22 mouse cellular contexts compared by ENCODE assay signal in genomic region chr6:35779706-35780105, GRCm38 (mm10).
DNase-seq lines count a peak whose midpoint lies in the region; ATAC-seq and TF ChIP-seq lines count a peak whose summit lies in the region.
"Had no signal": no experiment of that assay in that cellular context is flagged by ENCODE, and none has a peak within 500 bp of the region (broad histone marks: within the 10 kb centered on the region; RNA-seq: fewer than 3 reads in every experiment).

No protein-coding gene starts in this region.

- DNase-seq in lung, embryonic 14.5 days = peak; percentile 4
- DNase-seq in lung, postnatal 14 days = no peak
- DNase-seq in G1E (ENCODE audit: low spot score) = no peak
- DNase-seq in stomach, postnatal 0 days (ENCODE audit: low spot score) = no peak
- DNase-seq in cerebellum, adult 18-20 months = no peak
- DNase-seq: adrenal gland, postnatal 36 days; cerebellum, adult 2 months; cerebellum, postnatal 36 days; forebrain, postnatal 0 days; gastrocnemius, postnatal 36 days; kidney, adult 11 months; kidney, postnatal 25 days; layer of hippocampus, adult 9-11 months; lung, postnatal 4 days; right cerebral cortex, postnatal 25 days had no signal

- no peak overlapping the region for H3K4me2 ChIP-seq in intestine, postnatal 0 days (replicated peaks; ENCODE audit: low read depth)
- H3K4me2 ChIP-seq in intestine, embryonic 15.5 days (replicated peaks) = no peak overlapping the region
- H3K4me2 ChIP-seq in lung, embryonic 14.5 days = no peak overlapping the region
- H3K4me2 ChIP-seq in stomach, postnatal 0 days (replicated peaks; ENCODE audit: low read depth) = no peak overlapping the region
- H3K4me2 ChIP-seq: heart, embryonic 11.5 days; hindbrain, embryonic 14.5 days had no signal

- peak; percentile 33; the same call in 1 of the 2 replicates for TF ChIP-seq CTCF in intestine, postnatal 0 days (IDR thresholded peaks at IDR 0.05; ENCODE audit: low read depth)
- TF ChIP-seq CTCF in lung, embryonic 14.5 days (IDR thresholded peaks at IDR 0.05; ENCODE audit: low read depth) = peak; percentile 35
- TF ChIP-seq CTCF in G1E (IDR thresholded peaks at IDR 0.05; ENCODE audit: low read depth, low read length) = peak; percentile 45; the same call in 1 of the 2 replicates
- TF ChIP-seq CTCF in stomach, postnatal 0 days (IDR thresholded peaks at IDR 0.05; ENCODE audit: low read depth) = peak; percentile 37

- no peak overlapping the region for H3K27ac ChIP-seq in intestine, postnatal 0 days (ENCODE audit: low read depth, low read length)
- no peak overlapping the region for H3K27ac ChIP-seq in intestine, embryonic 15.5 days
- H3K27ac ChIP-seq in lung, embryonic 14.5 days (ENCODE audit: low read depth) = no peak overlapping the region
- no peak overlapping the region for H3K27ac ChIP-seq in stomach, postnatal 0 days (replicated peaks)
- H3K27ac ChIP-seq: forebrain, embryonic 10.5 days; hindbrain, embryonic 14.5 days had no signal

- no peak overlapping the region for H3K9ac ChIP-seq in intestine, postnatal 0 days (ENCODE audit: low read depth, low read length)
- no peak overlapping the region for H3K9ac ChIP-seq in intestine, embryonic 15.5 days
- H3K9ac ChIP-seq in lung, embryonic 14.5 days = no peak overlapping the region
- H3K9ac ChIP-seq in stomach, postnatal 0 days (ENCODE audit: low read length) = no peak overlapping the region
- H3K9ac ChIP-seq: forebrain, postnatal 0 days; hindbrain, embryonic 14.5 days had no signal

- H3K4me1 ChIP-seq in intestine, postnatal 0 days (replicated peaks; ENCODE audit: control insufficient read depth, insufficient read depth, low read length) = no peaks in the 10 kb centered on the region
- H3K4me1 ChIP-seq in intestine, embryonic 15.5 days (replicated peaks) = no peaks in the 10 kb centered on the region
- no peaks in the 10 kb centered on the region for H3K4me1 ChIP-seq in lung, embryonic 14.5 days (ENCODE audit: insufficient read depth)
- no peaks in the 10 kb centered on the region for H3K4me1 ChIP-seq in G1E (ENCODE audit: insufficient read depth, low read depth, low read length)
- H3K4me1 ChIP-seq in stomach, postnatal 0 days (replicated peaks; ENCODE audit: control insufficient read depth, insufficient read depth) = no peaks in the 10 kb centered on the region
- H3K4me1 ChIP-seq: forebrain, embryonic 10.5 days had no signal

- H3K9me3 ChIP-seq in intestine, postnatal 0 days (ENCODE audit: control insufficient read depth) = no peaks in the 10 kb centered on the region
- no peaks in the 10 kb centered on the region for H3K9me3 ChIP-seq in intestine, embryonic 15.5 days
- no peaks in the 10 kb centered on the region for H3K9me3 ChIP-seq in lung, embryonic 14.5 days (ENCODE audit: low read depth, low read length)
- H3K9me3 ChIP-seq in G1E (replicated peaks) = no peaks in the 10 kb centered on the region
- no peaks in the 10 kb centered on the region for H3K9me3 ChIP-seq in stomach, postnatal 0 days (ENCODE audit: control insufficient read depth, low read length)
- H3K9me3 ChIP-seq: forebrain, embryonic 10.5 days had no signal

- no peak for ATAC-seq in intestine, postnatal 0 days
- ATAC-seq in intestine, embryonic 15.5 days = no peak
- no peak for ATAC-seq in lung, embryonic 14.5 days (ENCODE audit: insufficient read depth)
- no peak for ATAC-seq in G1E (ENCODE audit: extremely low read depth, insufficient number of reproducible peaks, low FRiP score, poor library complexity, severe bottlenecking)
- ATAC-seq in stomach, postnatal 0 days (ENCODE audit: low FRiP score, low TSS enrichment) = no peak
- ATAC-seq in activated CD4-positive, CD25-positive, alpha-beta regulatory T cell, adult 4 months = no peak
- ATAC-seq: forebrain, postnatal 0 days; midbrain, embryonic 16.5 days had no signal

- no peaks in the 10 kb centered on the region for H3K27me3 ChIP-seq in intestine, postnatal 0 days (replicated peaks; ENCODE audit: control insufficient read depth, insufficient read depth, low read length)
- H3K27me3 ChIP-seq in intestine, embryonic 15.5 days (replicated peaks) = no peaks in the 10 kb centered on the region
- H3K27me3 ChIP-seq in lung, embryonic 14.5 days (ENCODE audit: insufficient read depth, low read length) = no peaks in the 10 kb centered on the region
- H3K27me3 ChIP-seq in G1E (ENCODE audit: insufficient read depth, low read length) = no peaks in the 10 kb centered on the region
- H3K27me3 ChIP-seq in stomach, postnatal 0 days (ENCODE audit: control insufficient read depth, insufficient read depth, low read length) = no peaks in the 10 kb centered on the region

- H3K4me3 ChIP-seq in intestine, postnatal 0 days (ENCODE audit: low read depth, low read length) = no peak overlapping the region
- H3K4me3 ChIP-seq in intestine, embryonic 15.5 days (replicated peaks) = no peak overlapping the region
- no peak overlapping the region for H3K4me3 ChIP-seq in lung, embryonic 14.5 days (ENCODE audit: low read depth, low read length)
- no peak overlapping the region for H3K4me3 ChIP-seq in G1E (ENCODE audit: low read depth, low read length)
- H3K4me3 ChIP-seq in stomach, postnatal 0 days (ENCODE audit: low read depth, low read length) = no peak overlapping the region
- H3K4me3 ChIP-seq: forebrain, embryonic 10.5 days had no signal

- WGBS in intestine, postnatal 0 days = 88% methylated on average over 1 of the region's 1 CpGs
- 98% methylated on average over 1 of the region's 1 CpGs for WGBS in intestine, embryonic 15.5 days
- WGBS in lung, embryonic 14.5 days = 89% methylated on average over 1 of the region's 1 CpGs
- 86% methylated on average over 1 of the region's 1 CpGs for WGBS in stomach, postnatal 0 days

- no peaks in the 10 kb centered on the region for H3K36me3 ChIP-seq in intestine, postnatal 0 days (ENCODE audit: control insufficient read depth, insufficient read depth)
- H3K36me3 ChIP-seq in intestine, embryonic 15.5 days = no peaks in the 10 kb centered on the region
- no peaks in the 10 kb centered on the region for H3K36me3 ChIP-seq in lung, embryonic 14.5 days (ENCODE audit: insufficient read depth)
- no peaks in the 10 kb centered on the region for H3K36me3 ChIP-seq in G1E (replicated peaks)
- no peaks in the 10 kb centered on the region for H3K36me3 ChIP-seq in stomach, postnatal 0 days (ENCODE audit: control insufficient read depth, insufficient read depth, low read length)
- H3K36me3 ChIP-seq: forebrain, embryonic 10.5 days had no signal

- TF ChIP-seq EP300 in stomach, postnatal 0 days (optimal IDR thresholded peaks at IDR 0.05) = no peak
